Mouse (Mus musculus): ENCODE measurements at regions not wholly inside any gene's neighbourhood (a gene's known extent, or its start where the extent isn't known, plus 50 kb on each side); places are given as distances from the start of the nearest gene placed in this dataset.

GRCm38 (mm10) chr12:25895691-25896090 is 519.4 kb downstream of the Rnf144a start:
- H3K9ac ChIP-seq (replicated peaks; ENCODE audit: low read length), result no peak overlapping the region
- H3K27me3 ChIP-seq (ENCODE audit: insufficient read depth, low read length), result no peaks in the 10 kb centered on the region
- H3K4me3 ChIP-seq (ENCODE audit: low read length), result no peak overlapping the region
- no peak for TF ChIP-seq CTCF (IDR thresholded peaks at IDR 0.05; ENCODE audit: low read depth)
- no peaks in the 10 kb centered on the region for H3K9me3 ChIP-seq (ENCODE audit: low read length)
- ATAC-seq, result no peak
- WGBS, result 33% methylated on average over 1 of the region's 1 CpGs
- H3K36me3 ChIP-seq (ENCODE audit: insufficient read depth, low read length), result no peaks in the 10 kb centered on the region
- no peak for DNase-seq (ENCODE audit: low spot score)
- H3K27ac ChIP-seq, result no peak overlapping the region
- no peak overlapping the region for H3K4me2 ChIP-seq (ENCODE audit: low read depth, low read length)
- H3K4me1 ChIP-seq (ENCODE audit: insufficient read depth, low read length), result no peaks in the 10 kb centered on the region

DNA sequence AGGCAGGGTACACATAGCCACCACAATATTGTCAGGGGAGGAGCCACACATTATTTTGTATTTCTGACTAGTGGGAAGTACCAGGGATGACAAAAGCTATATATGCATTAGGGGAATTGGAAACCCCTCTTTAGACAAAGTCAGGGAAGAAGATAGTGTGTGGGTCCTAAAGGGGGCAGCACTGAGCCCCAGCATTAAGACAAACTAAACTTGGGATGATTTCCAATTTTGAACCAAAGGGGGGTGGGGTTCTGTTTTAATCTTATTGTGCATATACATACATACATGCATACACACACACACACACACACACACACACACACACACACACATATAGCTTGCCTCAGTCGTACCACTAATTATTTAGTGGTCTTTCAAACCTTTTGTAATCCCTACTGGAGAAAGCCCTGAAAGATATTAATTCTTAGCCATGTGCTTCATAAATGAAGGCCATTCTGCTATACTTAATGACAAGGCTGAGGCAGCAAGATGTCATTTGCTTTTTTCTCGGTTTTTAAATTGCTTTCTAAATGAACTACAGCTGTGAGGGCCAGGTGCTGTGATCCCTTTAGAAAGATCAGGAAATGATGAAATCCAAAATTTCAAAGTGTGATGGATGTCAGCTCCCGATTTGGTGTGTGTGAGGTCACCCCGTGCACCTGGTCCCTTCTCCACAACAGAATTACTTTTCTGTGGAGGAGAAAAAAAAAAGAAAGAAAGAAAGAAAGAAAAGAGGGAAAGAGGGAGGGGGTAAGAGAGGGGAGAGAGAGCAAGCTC is 523.5 kb downstream of the Rnf144a start:
- H3K4me1 ChIP-seq (ENCODE audit: insufficient read depth, low read length), result no peaks in the 10 kb centered on the region
- H3K4me2 ChIP-seq (ENCODE audit: low read depth, low read length), result no peak overlapping the region
- 51% methylated on average over 4 of the region's 4 CpGs for WGBS
- peak; percentile 32; the same call in 1 of the 2 replicates for TF ChIP-seq CTCF (IDR thresholded peaks at IDR 0.05; ENCODE audit: low read depth)
- no peak overlapping the region for H3K27ac ChIP-seq
- no peaks in the 10 kb centered on the region for H3K36me3 ChIP-seq (ENCODE audit: insufficient read depth, low read length)
- no peak overlapping the region for H3K9ac ChIP-seq (replicated peaks; ENCODE audit: low read length)
- no peaks in the 10 kb centered on the region for H3K9me3 ChIP-seq (ENCODE audit: low read length)
- no peaks in the 10 kb centered on the region for H3K27me3 ChIP-seq (ENCODE audit: insufficient read depth, low read length)
- H3K4me3 ChIP-seq (ENCODE audit: low read length), result no peak overlapping the region
- no peak for ATAC-seq
- DNase-seq (ENCODE audit: low spot score), result no peak

GRCm38 (mm10) chr12:25890722-25891121 is 524.3 kb downstream of the Rnf144a start:
- Histone ChIP-seq H3K4me1 (ENCODE audit: insufficient read depth, low read length) (no peaks in the 10 kb centered on the region), H3K4me2 (ENCODE audit: low read depth, low read length) (no peak overlapping the region), H3K4me3 (ENCODE audit: low read length) (no peak overlapping the region), H3K9ac (replicated peaks; ENCODE audit: low read length) (no peak overlapping the region), H3K27me3 (ENCODE audit: insufficient read depth, low read length) (no peaks in the 10 kb centered on the region), H3K36me3 (ENCODE audit: insufficient read depth, low read length) (no peaks in the 10 kb centered on the region), H3K9me3 (ENCODE audit: low read length) (no peaks in the 10 kb centered on the region), H3K27ac (no peak overlapping the region)
- ATAC-seq (no peak), DNase-seq (ENCODE audit: low spot score) (no peak)
- peak; percentile 23; the same call in 1 of the 2 replicates for TF ChIP-seq CTCF (IDR thresholded peaks at IDR 0.05; ENCODE audit: low read depth)
- 84% methylated on average over 1 of the region's 1 CpGs for WGBS

DNA sequence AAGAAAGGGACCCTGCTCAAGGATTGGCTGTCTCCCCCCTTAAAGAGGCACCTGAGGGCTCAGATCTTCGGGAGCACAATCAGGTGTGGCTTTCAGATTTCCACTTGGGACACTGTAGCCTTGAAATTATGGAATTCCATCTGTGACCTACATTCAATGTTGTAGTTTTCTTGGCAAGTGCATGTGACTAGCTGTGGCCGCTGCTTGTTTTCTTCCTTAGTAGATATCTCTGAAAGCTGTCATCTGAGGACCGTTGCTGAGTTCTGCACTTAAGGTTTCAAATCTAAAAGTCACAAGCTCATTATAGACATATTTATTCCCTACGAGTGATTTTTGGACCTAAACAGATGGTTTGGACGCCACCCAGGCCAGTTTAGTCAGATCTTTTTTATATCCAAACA is 531.3 kb downstream of the Rnf144a start:
- no peak for TF ChIP-seq CTCF (IDR thresholded peaks at IDR 0.05; ENCODE audit: low read depth)
- ATAC-seq, result no peak
- no peak for DNase-seq (ENCODE audit: low spot score)

GRCm38 (mm10) chr12:25871816-25872215 is 543.2 kb downstream of the Rnf144a start:
- WGBS, result 61% methylated on average over 4 of the region's 4 CpGs

More for the DNA sequence above, 531.3 kb downstream of the Rnf144a start:
- no peak overlapping the region for H3K4me3 ChIP-seq (ENCODE audit: low read length)
- H3K4me1 ChIP-seq (ENCODE audit: insufficient read depth, low read length), result no peaks in the 10 kb centered on the region
- H3K4me2 ChIP-seq (ENCODE audit: low read depth, low read length), result no peak overlapping the region
- WGBS, result 66% methylated on average over 5 of the region's 5 CpGs
- H3K9ac ChIP-seq (replicated peaks; ENCODE audit: low read length), result no peak overlapping the region
- no peaks in the 10 kb centered on the region for H3K27me3 ChIP-seq (ENCODE audit: insufficient read depth, low read length)
- no peaks in the 10 kb centered on the region for H3K9me3 ChIP-seq (ENCODE audit: low read length)
- H3K27ac ChIP-seq, result no peak overlapping the region
- no peaks in the 10 kb centered on the region for H3K36me3 ChIP-seq (ENCODE audit: insufficient read depth, low read length)

GRCm38 (mm10) chr12:25871001-25871461 is 544.0 kb downstream of the Rnf144a start:
- 15% methylated on average over 11 of the region's 11 CpGs for whole genome bisulfite sequencing
- no peak for TF ChIP-seq CTCF (IDR thresholded peaks at IDR 0.05; ENCODE audit: low read depth)
- peak; percentile 97 for ATAC-seq
- H3K4me1 ChIP-seq (ENCODE audit: insufficient read depth, low read length), result peaks cover 6% of the 10 kb centered on the region; the same call in 1 of the 2 replicates
- no peaks in the 10 kb centered on the region for H3K9me3 ChIP-seq (ENCODE audit: low read length)
- H3K27ac ChIP-seq, result peak overlapping the region; percentile 28; the same call in 1 of the 2 replicates
- H3K4me3 ChIP-seq (ENCODE audit: low read length), result no peak overlapping the region
- H3K27me3 ChIP-seq (ENCODE audit: insufficient read depth, low read length), result no peaks in the 10 kb centered on the region
- H3K36me3 ChIP-seq (ENCODE audit: insufficient read depth, low read length), result no peaks in the 10 kb centered on the region
- peak; percentile 84 for DNase-seq (ENCODE audit: low spot score)
- H3K9ac ChIP-seq (replicated peaks; ENCODE audit: low read length), result no peak overlapping the region
- H3K4me2 ChIP-seq (ENCODE audit: low read depth, low read length), result peak overlapping the region; percentile 34

More at GRCm38 (mm10) chr12:25871816-25872215, 543.2 kb downstream of the Rnf144a start:
- H3K27me3 ChIP-seq (ENCODE audit: insufficient read depth, low read length), result no peaks in the 10 kb centered on the region
- H3K27ac ChIP-seq, result peak overlapping the region; percentile 28; the same call in 1 of the 2 replicates
- H3K36me3 ChIP-seq (ENCODE audit: insufficient read depth, low read length), result no peaks in the 10 kb centered on the region
- no peaks in the 10 kb centered on the region for H3K9me3 ChIP-seq (ENCODE audit: low read length)
- DNase-seq (ENCODE audit: low spot score) (no peak), ATAC-seq (no peak)
- no peak for TF ChIP-seq CTCF (IDR thresholded peaks at IDR 0.05; ENCODE audit: low read depth)
- peaks cover 6% of the 10 kb centered on the region; the same call in 1 of the 2 replicates for H3K4me1 ChIP-seq (ENCODE audit: insufficient read depth, low read length)
- no peak overlapping the region for H3K9ac ChIP-seq (replicated peaks; ENCODE audit: low read length)
- H3K4me3 ChIP-seq (ENCODE audit: low read length), result no peak overlapping the region
- no peak overlapping the region for H3K4me2 ChIP-seq (ENCODE audit: low read depth, low read length)

- no peaks in the 10 kb centered on the region for H3K36me3 ChIP-seq (ENCODE audit: insufficient read depth, low read length)
- no peak for DNase-seq (ENCODE audit: low spot score)
- no peaks in the 10 kb centered on the region for H3K27me3 ChIP-seq (ENCODE audit: insufficient read depth, low read length)
- no peak overlapping the region for H3K27ac ChIP-seq
- H3K4me3 ChIP-seq (ENCODE audit: low read length), result no peak overlapping the region
- H3K9me3 ChIP-seq (ENCODE audit: low read length), result no peaks in the 10 kb centered on the region
- H3K4me2 ChIP-seq (ENCODE audit: low read depth, low read length), result no peak overlapping the region
- ATAC-seq, result no peak
- no peak overlapping the region for H3K9ac ChIP-seq (replicated peaks; ENCODE audit: low read length)
- TF ChIP-seq CTCF (IDR thresholded peaks at IDR 0.05; ENCODE audit: low read depth), result no peak
- peaks cover 6% of the 10 kb centered on the region; the same call in 1 of the 2 replicates for H3K4me1 ChIP-seq (ENCODE audit: insufficient read depth, low read length)
These were observed 545.2 kb downstream of the Rnf144a start for GRCm38 (mm10) chr12:25869846-25870245.
